Mouse (Mus musculus): ENCODE results near the gene 4930438A08Rik. TPM values are rescaled to one million over a fixed set of nuclear protein-coding genes. Genes with fewer than 3 reads are reported as not detected.

Gene 4930438A08Rik
- total RNA-seq, 2 experiments from 2014 or later: not detected

DNA sequence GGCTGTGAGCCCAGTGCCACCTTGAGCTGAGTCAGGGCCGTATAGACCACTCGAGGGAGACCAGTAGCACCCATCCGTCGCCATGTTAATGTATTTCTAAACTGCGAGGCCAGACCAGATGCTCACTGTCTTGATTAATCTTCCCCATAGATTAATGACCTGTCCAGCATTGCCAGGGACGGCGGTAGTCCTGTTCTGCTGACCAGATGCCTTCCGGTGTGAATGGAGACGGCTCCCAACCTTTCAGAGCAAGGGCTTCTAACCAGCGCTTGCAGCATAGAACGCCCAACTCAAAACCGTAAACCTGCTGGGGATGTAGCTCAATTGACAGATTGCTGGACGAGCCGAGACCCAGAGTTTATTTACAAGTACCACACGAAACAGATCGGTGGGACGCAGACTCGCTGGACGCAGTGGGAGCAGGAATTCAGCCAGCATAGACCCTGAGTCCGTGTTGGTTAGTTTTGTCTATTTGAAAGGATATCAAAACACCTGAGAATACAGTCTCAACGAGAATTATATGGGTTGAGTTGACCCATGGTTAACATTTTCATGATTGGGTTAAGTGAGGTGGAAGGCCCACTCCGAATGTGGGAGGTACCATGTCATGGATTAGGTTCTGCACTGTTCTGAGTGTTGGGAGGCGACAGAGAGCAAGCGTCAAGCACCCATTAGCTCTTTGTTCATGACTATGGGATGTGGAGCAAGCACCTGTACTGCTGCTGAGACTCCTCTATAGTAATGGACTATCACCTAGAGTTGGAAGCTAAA lies 49.2 kb downstream of the 4930438A08Rik start:
- no peak for DNase-seq (ENCODE audit: low spot score in 2 of 2)

GRCm38 (mm10) chr11:58324614-58325229 lies 50.1 kb downstream of the 4930438A08Rik start:
- no peak for DNase-seq (ENCODE audit: low spot score in 2 of 2)

GRCm38 (mm10) chr11:58326781-58327180 lies 52.2 kb downstream of the 4930438A08Rik start:
- DNase-seq (ENCODE audit: low spot score in 2 of 2): no peak

DNA sequence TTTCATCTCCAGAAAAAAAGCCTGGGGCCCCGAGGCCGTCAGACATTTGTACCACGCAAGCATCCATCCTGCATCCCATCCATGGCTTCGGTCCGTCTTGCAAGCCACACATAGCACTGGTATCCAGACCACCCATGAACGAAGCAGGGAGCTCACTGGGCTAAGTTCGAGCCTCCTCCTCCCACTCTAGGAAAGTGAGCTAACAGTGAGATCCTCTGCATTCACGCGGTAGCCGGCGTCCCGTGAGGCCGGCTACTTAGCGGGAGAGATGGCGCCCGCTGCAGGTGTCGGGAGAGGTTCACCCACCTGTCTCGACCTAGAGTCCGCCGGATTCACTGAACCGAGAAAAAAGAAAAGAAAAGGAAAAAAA lies 55.3 kb downstream of the 4930438A08Rik start:
- no peak for DNase-seq (ENCODE audit: low spot score in 2 of 2)

- peak; percentile 89 for DNase-seq (ENCODE audit: low spot score in 2 of 2)
Observed at GRCm38 (mm10) chr11:58330276-58331148, 55.9 kb downstream of the 4930438A08Rik start, which contains the start of the genes Zfp672 and Sh3bp5l. Gene Zfp672 (minus strand): TSS chr11:58330339. Gene Sh3bp5l (plus strand): TSS chr11:58330724.

- DNase-seq (ENCODE audit: low spot score in 2 of 2): no peak
Observed at GRCm38 (mm10) chr11:58331149-58331495, 56.5 kb downstream of the 4930438A08Rik start.

DNA sequence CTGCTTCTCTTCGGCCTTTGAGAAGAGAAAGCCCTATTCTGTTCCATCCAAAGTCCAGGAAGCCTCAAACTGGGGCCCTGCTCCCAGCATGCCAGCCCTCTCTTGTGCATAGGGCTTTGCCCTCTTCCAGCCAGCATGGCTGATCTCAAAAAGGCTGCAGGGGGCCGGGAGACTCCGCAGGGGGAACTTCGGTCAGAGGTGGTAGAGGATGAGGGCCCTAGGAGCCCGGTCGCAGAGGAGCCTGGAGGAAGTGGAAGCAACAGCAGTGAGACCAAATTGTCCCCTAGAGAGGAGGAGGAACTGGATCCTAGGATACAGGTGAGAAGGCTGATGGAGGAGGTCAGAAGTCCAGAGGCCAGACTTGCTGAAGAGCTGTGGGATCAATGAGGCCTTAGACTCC lies 56.9 kb downstream of the 4930438A08Rik start:
- no peak for DNase-seq (ENCODE audit: low spot score in 2 of 2)

DNA sequence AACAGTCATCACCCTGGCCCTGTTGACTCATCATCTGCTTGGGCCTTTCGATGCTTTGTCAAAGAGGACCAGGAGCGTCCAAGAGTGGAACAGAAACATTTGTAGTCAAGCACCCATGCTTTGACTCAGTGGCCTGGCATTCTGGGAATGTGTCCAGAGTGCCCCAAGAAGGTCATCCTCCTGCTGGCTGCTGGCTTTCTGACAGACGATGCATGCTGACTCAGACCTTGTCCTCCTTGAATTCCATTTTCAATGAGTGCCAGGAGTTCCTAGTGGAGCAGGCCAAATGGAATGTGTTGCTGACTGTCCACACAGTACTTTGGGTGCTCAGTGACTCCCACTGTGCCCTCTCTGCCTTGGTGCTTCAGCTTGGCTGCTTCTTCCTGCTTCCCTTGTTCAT lies 60.1 kb downstream of the 4930438A08Rik start:
- DNase-seq (ENCODE audit: low spot score in 2 of 2): no peak

Other genes with a start within 250 kb of the 4930438A08Rik start
- gene Gm12248, start 181.7 kb upstream of the 4930438A08Rik start, total RNA-seq (2021): not detected
- 10 to 100 TPM; 45.9 to 51.1 TPM for gene Cnot8, start 170.6 kb upstream of the 4930438A08Rik start, total RNA-seq (2021)
- gene Gemin5, start 106.3 kb upstream of the 4930438A08Rik start, total RNA-seq (2021): 10 to 100 TPM; 17.5 to 18.5 TPM
- 10 to 100 TPM; 30.3 to 34.9 TPM for gene Mrpl22, start 103.1 kb upstream of the 4930438A08Rik start, total RNA-seq (2021)
- gene Igtp, start 75.2 kb upstream of the 4930438A08Rik start, total RNA-seq (2021): under 1 TPM; 0.85 to 0.94 TPM
- 1 to 10 TPM; 1.2 to 1.6 TPM for gene Irgm2, start 75.2 kb upstream of the 4930438A08Rik start, total RNA-seq (2021)
- 10 to 100 TPM; 17.7 to 23.5 TPM for gene Zfp692, start 32.3 kb downstream of the 4930438A08Rik start, total RNA-seq (2021)
- 10 to 100 TPM; 43.0 to 51.1 TPM for gene Zfp672, start 55.5 kb downstream of the 4930438A08Rik start, total RNA-seq (2021)
- gene Sh3bp5l, start 55.9 kb downstream of the 4930438A08Rik start, total RNA-seq (2021): 10 to 100 TPM; 59.5 to 64.3 TPM
- not detected for gene Lypd8, start 104.2 kb downstream of the 4930438A08Rik start, total RNA-seq (2021)
- gene 1810065E05Rik, start 146.3 kb downstream of the 4930438A08Rik start, total RNA-seq (2021): not detected
- not detected for gene Gm12253, start 157.8 kb downstream of the 4930438A08Rik start, total RNA-seq (2021)
- not detected for gene Lypd9, start 178.1 kb downstream of the 4930438A08Rik start, total RNA-seq (2021)
- not detected for gene Olfr30, start 187.5 kb downstream of the 4930438A08Rik start, total RNA-seq (2021)
- not detected for gene Olfr332, start 217.8 kb downstream of the 4930438A08Rik start, total RNA-seq (2021)
- not detected for gene Olfr331, start 227.8 kb downstream of the 4930438A08Rik start, total RNA-seq (2021)

Measured in layer of hippocampus, postnatal 10 days (tissue).